Mouse (Mus musculus) kidney, adult 18-20 months (tissue): ENCODE measurements around the gene Lhpp.

Source experiments
- DNase-seq: peaks from one replicate; pipeline ENCODE4 v3.0.0; 2021

Lhpp gene

DNA sequence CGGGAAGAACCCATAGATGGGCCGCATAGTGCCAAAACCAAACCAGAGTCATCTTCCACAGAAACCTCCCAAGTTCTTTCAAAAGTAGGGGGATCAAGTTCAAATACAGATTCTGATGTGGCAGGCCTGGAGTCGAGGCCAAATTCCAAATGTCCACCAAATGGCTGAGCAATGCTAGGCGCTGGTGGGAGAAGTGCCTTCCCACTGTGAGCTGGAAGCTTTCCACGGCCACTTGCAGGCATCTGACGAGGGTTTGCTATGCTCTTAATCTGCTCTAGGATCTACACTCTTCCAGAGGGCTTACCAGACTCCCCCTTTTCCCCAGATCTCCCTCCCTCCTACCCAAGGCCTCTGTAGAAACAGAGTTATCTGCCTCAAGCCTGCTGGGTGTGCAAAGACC is 136.7 kb downstream of the Lhpp start:
- no peak for DNase-seq

DNA sequence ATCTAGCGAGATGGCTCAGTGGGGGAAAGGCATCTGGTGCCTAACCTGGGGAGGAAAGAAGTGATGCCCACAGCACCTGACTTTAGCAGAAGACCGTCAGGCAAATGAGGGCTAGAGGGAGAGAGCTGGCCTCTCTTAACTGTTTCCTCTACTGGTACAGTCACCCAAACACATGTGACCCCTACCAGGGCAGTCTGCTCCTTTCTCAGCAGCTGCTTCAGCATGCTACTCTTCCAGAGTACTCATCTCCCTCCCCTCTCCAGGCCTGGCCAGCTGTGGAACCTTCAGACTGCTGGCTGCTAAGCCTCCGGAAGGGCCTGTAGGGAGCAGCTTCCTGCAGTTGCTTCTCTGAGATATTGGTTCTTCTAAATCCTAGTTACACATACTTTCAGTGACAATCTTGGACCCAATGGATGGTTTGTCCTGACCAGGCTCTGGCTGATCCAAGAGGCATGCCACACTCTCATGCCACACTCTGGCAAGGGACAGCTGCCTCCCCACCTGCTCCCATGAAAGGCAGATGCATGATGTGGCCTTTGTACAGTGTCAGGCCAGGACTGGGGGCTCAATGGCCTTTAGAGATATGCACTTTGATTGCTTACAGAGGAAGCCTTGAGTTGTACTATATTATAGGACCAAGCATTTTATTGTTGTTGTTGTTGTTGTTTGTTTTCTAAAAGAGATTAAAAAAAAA is 137.8 kb downstream of the Lhpp start:
- no peak for DNase-seq

DNA sequence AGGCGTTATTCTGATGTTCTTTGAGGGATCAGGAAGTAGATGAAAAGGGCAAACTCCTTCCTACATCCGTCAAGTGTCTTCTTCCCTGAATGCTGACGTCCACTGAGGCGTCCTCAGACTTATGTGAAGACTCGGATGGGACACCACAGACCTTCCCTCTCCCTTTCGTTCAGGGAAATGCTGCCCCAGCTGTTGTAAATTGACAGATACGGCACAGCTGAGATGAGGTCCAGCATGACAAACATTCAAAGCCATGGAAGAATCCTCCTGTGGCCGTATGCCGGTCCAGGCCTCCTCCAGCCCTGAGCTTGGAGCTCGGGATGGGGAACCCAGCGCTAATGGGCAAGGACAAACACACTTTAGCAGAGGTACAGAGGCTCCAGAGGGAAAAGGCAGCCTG is 139.1 kb downstream of the Lhpp start:
- no peak for DNase-seq

DNA sequence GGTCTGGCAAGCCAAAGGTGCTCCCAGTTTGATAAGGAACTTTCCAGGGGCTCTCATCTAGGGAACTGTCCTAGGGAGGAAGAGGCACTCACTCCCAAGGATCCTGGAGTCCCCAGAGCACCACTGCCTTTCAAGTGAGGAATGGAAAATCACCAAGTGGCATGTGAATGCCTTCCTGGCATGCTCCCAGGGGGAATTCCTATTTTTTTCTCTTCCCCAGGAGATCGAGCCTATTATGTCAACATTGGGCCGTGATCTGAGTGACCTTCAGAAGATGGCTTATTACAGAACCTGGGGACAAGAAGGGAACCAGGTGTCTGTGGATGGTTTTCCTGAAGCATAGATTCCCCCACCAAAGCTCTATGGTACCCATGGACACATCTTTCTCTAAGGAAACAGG is 141.3 kb downstream of the Lhpp start:
- DNase-seq, result peak; percentile 61

GRCm38 (mm10) chr7:132753518-132754388 is 143.3 kb downstream of the Lhpp start:
- DNase-seq, result no peak

DNA sequence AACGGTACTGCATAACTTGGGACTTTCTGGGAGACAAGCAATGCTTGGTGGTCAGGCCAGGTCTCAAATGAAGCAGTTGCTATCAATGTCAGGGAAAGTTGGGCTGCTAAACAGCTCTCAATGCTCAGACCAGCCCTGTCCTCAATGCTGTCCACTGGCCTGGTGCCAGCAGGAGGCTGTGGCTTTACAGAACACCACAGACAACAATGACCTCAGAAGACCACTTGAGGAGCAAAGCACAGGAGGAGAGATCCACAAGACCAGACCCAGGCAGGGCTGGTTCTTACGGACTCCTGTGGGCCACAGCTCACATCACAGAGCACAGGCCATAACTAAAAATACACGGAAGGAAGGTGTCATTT is 143.9 kb downstream of the Lhpp start:
- no peak for DNase-seq
